Mouse (Mus musculus) hindbrain, embryonic 13.5 days (tissue): ENCODE data around the gene Polr3gl. TPM values are rescaled to one million over a fixed set of nuclear protein-coding genes. Genes with fewer than 3 reads are reported as not detected.

Experiments used
- ATAC-seq: fragments of 200-750 bp; cut with Nextera tagmentation; 2 replicates; pipeline ENCODE4 v1.8.0; 2017; ENCODE audit warnings: moderate TSS enrichment; ENCODE audit not compliant: low FRiP score
- H3K27ac ChIP-seq: fragments of 300-500 bp; sonication (generic); 2 replicates; pipeline ENCODE4 v1.5.1; 2015; ENCODE audit warnings: inconsistent platforms, mild to moderate bottlenecking, moderate library complexity
- H3K27me3 ChIP-seq: fragments of 300-500 bp; sonication (generic); 2 replicates; pipeline ENCODE4 v1.6.1; 2015; ENCODE audit warnings: mild to moderate bottlenecking, inconsistent platforms
- H3K36me3 ChIP-seq: fragments of 300-500 bp; sonication (generic); 2 replicates; pipeline ENCODE4 v1.6.1; 2015; ENCODE audit warnings: mild to moderate bottlenecking, inconsistent platforms
- H3K4me1 ChIP-seq: fragments of 300-500 bp; sonication (generic); replicated peaks from 2 replicates; pipeline ENCODE4 v1.6.1; 2015; ENCODE audit warnings: inconsistent platforms
- H3K4me2 ChIP-seq: fragments of 300-500 bp; sonication (generic); 2 replicates; pipeline ENCODE4 v1.6.1; 2015; ENCODE audit warnings: inconsistent platforms, mild to moderate bottlenecking, moderate library complexity
- H3K4me3 ChIP-seq: fragments of 300-500 bp; sonication (generic); 2 replicates; pipeline ENCODE4 v1.5.1; 2015; ENCODE audit warnings: mild to moderate bottlenecking, inconsistent platforms
- H3K9ac ChIP-seq: fragments of 300-500 bp; sonication (generic); 2 replicates; pipeline ENCODE4 v1.6.1; 2015; ENCODE audit warnings: mild to moderate bottlenecking, inconsistent platforms
- H3K9me3 ChIP-seq: fragments of 300-500 bp; sonication (generic); 2 replicates; pipeline ENCODE4 v1.6.1; 2016; ENCODE audit warnings: inconsistent platforms
- WGBS: fragments of 180-500 bp; shearing (Covaris S2); methylation state at CpG from one replicate; pipeline ENCODE4 v1.1.7; 2015; 5-methylcytosine and 5-hydroxymethylcytosine counted together
- polyA plus RNA-seq: library from polyadenylated mRNA; unstranded; fragments of >200 nt; fragmentation: Nextera tagmentation; extraction: Ambion mirVana; gene quantifications from 2 replicates; pipeline ENCODE4 v1.2.1, GENCODE M21; 2015

Polr3gl gene
- polyA plus RNA-seq, 1 experiment from 2014 or later = 39.3 TPM

- 0% methylated on average over 17 of the region's 17 CpGs for WGBS
- Histone ChIP-seq H3K27me3 (no peaks in the 10 kb centered on the region), H3K27ac (peak overlapping the region; percentile 77), H3K4me1 (peaks cover 63% of the 10 kb centered on the region), H3K36me3 (peaks cover 21% of the 10 kb centered on the region), H3K4me2 (peak overlapping the region; percentile 84), H3K9ac (peak overlapping the region; percentile 78), H3K4me3 (peak overlapping the region; percentile 76), H3K9me3 (no peaks in the 10 kb centered on the region)
- peak; percentile 29 for ATAC-seq
Measured at GRCm38 (mm10) chr3:96558159-96558558, 35.8 kb downstream of the Polr3gl start.

- H3K36me3 ChIP-seq = peaks cover 21% of the 10 kb centered on the region
- WGBS = under 1% methylated on average over 26 of the region's 26 CpGs
- H3K27me3 ChIP-seq = no peaks in the 10 kb centered on the region
- H3K9me3 ChIP-seq = no peaks in the 10 kb centered on the region
- H3K27ac ChIP-seq = peak within 1 kb of the TSS; percentile 84
- H3K4me3 ChIP-seq = peak within 1 kb of the TSS; percentile 76
- H3K4me2 ChIP-seq = peak within 1 kb of the TSS; percentile 84
- H3K4me1 ChIP-seq = peaks cover 63% of the 10 kb centered on the region
- ATAC-seq = peak; percentile 99
- H3K9ac ChIP-seq = peak within 1 kb of the TSS; percentile 78
Measured at GRCm38 (mm10) chr3:96557694-96558093, 36.3 kb downstream of the Polr3gl start, which contains the start of gene Txnip. Gene Txnip, plus strand, starts transcription at chr3:96557957.

DNA sequence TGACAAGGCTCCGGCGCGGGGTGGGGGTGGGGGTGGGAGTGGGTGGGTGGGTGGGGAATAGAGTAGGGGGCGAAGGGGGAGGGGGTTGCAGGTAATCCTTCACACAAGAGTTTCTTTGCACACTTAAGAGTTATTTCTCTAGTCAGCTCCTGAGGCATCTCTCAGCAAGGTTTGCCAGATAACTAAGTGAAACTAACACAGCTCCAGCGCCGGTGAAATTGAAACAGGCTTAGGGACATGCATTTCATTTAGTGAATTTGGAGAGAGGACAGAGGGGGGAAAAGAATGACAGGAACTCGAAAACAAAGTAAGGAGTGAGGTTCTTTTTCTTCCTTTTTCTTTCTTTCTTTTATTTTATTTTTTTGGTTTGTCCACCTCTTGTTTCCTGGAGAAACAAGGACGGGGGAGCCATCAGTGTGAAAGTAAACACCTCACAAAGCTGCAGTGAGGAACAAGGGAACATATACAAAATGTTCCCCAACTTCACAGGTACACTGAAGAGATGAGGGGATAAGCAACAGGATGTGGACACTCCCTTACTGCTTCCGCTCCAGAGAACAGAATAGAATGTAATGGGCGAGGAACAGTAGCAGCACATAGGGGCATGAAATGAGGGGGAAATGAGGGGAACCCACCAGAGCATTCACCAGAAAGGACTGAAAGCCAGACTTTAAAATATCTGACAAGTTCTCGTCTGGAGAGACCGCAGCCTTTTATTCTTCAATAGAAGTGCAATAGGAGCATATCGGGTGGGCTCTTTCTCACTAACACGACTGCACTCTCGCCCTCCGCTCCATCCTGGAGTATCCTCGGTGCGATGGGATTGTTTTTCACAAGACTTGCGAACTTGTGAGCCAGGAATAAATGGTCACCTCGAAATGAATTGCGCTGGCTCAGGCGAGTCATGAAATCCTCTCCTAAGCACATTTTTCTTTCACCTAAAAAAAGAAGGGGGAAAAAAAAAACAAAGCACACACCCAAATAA lies 37.0 kb downstream of the Polr3gl start:
- WGBS = 14% methylated on average over 22 of the region's 22 CpGs
- Histone ChIP-seq H3K4me1 (peaks cover 58% of the 10 kb centered on the region), H3K27ac (peak overlapping the region; percentile 84), H3K9ac (peak overlapping the region; percentile 69), H3K4me2 (peak overlapping the region; percentile 84), H3K36me3 (peaks cover 21% of the 10 kb centered on the region), H3K9me3 (no peaks in the 10 kb centered on the region), H3K4me3 (peak overlapping the region; percentile 76), H3K27me3 (no peaks in the 10 kb centered on the region)
- ATAC-seq = peak; percentile 7; the same call in 1 of the 2 replicates

DNA sequence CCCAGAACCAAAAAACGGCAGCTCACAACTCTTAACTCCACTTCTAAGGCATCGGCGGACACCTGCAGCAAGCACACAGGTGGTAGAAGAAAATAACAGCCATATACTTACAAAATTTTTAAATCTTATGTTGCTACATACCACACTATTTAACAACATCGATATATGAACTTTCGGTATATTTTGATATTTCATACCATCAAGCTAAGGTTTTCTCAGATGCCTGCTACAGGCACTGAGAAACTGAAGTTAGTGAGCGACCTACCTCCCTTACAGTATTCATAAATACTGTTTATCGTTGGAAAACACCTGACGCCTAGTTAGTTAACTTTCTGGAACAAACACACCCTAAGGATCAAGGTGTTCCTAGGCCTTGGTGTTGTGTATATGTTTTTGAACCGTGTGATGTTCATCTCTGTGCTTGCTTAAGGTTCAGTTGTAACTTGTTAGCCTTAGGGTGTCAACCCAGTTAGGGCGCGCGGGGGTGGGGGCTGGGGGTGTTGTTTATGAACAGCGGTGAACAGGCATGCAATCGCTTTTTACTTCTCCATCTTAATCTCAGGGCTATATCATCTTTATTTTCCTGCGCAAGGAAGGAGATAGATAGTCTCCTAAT lies 37.9 kb downstream of the Polr3gl start:
- H3K4me3 ChIP-seq = no peak overlapping the region
- H3K27ac ChIP-seq = peak overlapping the region; percentile 70
- peaks cover 17% of the 10 kb centered on the region for H3K36me3 ChIP-seq
- H3K4me1 ChIP-seq = peaks cover 51% of the 10 kb centered on the region
- no peak overlapping the region for H3K9ac ChIP-seq
- WGBS = 89% methylated on average over 15 of the region's 15 CpGs
- no peaks in the 10 kb centered on the region for H3K9me3 ChIP-seq
- H3K27me3 ChIP-seq = no peaks in the 10 kb centered on the region
- no peak for ATAC-seq
- H3K4me2 ChIP-seq = peak overlapping the region; percentile 84; the same call in 1 of the 2 replicates

GRCm38 (mm10) chr3:96555041-96555596 lies 38.9 kb downstream of the Polr3gl start:
- no peak for ATAC-seq
- Histone ChIP-seq H3K9me3 (no peaks in the 10 kb centered on the region), H3K36me3 (peaks cover 7% of the 10 kb centered on the region), H3K4me2 (no peak overlapping the region), H3K27ac (peak overlapping the region; percentile 70), H3K4me1 (peaks cover 41% of the 10 kb centered on the region), H3K27me3 (no peaks in the 10 kb centered on the region), H3K9ac (no peak overlapping the region), H3K4me3 (no peak overlapping the region)
- 37% methylated on average over 12 of the region's 12 CpGs for WGBS

DNA sequence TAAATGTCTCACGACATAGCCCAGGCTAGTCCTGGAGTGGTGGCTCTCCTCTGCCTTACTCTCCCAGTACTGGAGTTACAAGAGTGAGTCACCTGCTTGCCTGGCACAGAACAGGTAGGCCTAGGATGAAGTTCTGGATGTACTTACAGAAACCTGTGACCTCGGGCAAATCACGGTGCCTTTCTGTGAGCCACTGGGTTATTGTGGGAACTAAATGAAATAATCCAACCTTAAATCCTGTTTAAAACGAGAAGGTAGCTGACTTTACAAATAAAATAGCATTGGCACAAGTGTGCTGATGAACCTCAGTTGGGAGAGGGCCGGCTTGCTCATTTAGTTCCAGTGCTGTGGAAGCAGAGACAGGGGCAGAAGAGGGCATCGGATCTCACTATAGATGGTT lies 39.7 kb downstream of the Polr3gl start:
- no peaks in the 10 kb centered on the region for H3K36me3 ChIP-seq
- no peak overlapping the region for H3K4me3 ChIP-seq
- 87% methylated on average over 6 of the region's 6 CpGs for WGBS
- peaks cover 32% of the 10 kb centered on the region for H3K4me1 ChIP-seq
- H3K27ac ChIP-seq = no peak overlapping the region; the same call in 1 of the 2 replicates
- H3K9me3 ChIP-seq = no peaks in the 10 kb centered on the region
- no peak overlapping the region for H3K4me2 ChIP-seq
- no peaks in the 10 kb centered on the region for H3K27me3 ChIP-seq
- H3K9ac ChIP-seq = no peak overlapping the region
- ATAC-seq = no peak

GRCm38 (mm10) chr3:96553601-96554000 lies 40.4 kb downstream of the Polr3gl start:
- Histone ChIP-seq H3K9me3 (no peaks in the 10 kb centered on the region), H3K27ac (no peak overlapping the region), H3K4me3 (no peak overlapping the region), H3K4me2 (no peak overlapping the region), H3K4me1 (peaks cover 27% of the 10 kb centered on the region), H3K36me3 (no peaks in the 10 kb centered on the region), H3K27me3 (no peaks in the 10 kb centered on the region), H3K9ac (no peak overlapping the region)
- WGBS = 83% methylated on average over 6 of the region's 6 CpGs
- no peak for ATAC-seq

DNA sequence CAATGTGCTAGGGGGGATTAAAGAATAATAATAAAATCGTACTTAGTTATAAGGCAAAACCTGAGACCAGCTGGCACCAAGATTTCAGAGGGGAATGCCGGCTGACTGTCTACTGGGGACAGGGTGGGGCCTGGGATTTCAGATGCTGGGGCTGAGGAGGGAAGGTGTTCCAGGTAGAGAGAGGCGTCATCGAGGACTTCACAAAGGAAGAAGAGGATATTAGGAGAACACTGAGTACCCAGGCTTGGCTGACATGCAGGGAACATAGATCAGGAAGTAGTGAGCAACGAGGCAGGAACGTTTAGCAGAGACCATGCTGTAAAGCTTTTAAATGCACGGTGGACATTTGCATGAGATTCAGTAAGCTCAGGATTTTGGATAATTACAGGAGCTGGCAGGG lies 42.1 kb downstream of the Polr3gl start:
- H3K4me3 ChIP-seq = no peak overlapping the region
- no peaks in the 10 kb centered on the region for H3K36me3 ChIP-seq
- 78% methylated on average over 7 of the region's 7 CpGs for WGBS
- H3K9me3 ChIP-seq = no peaks in the 10 kb centered on the region
- peaks cover 2% of the 10 kb centered on the region; the same call in 1 of the 2 replicates for H3K27me3 ChIP-seq
- H3K9ac ChIP-seq = no peak overlapping the region
- H3K4me1 ChIP-seq = peaks cover 20% of the 10 kb centered on the region
- ATAC-seq = no peak
- no peak overlapping the region for H3K4me2 ChIP-seq
- no peak overlapping the region for H3K27ac ChIP-seq

DNA sequence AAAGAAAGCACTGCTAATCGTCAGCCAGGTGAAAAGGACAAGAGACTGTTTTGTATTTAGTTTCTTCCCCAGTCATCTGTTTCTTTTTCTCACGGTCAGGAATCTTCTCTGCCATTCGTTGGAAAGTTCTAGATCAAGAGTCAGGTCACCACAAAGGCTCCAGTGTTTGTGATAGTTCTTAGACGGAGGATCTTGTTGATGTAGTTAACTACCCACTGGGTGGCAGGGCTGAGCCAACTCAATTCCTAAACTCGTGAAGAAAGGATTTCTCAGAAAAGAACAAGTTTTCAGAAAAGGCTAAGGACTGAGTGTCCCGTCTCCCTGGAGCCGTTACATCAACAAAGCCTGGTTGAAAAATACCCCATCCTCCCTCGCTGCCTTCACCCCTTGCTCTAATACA lies 42.8 kb downstream of the Polr3gl start:
- Histone ChIP-seq H3K4me2 (no peak overlapping the region), H3K9ac (no peak overlapping the region), H3K27ac (no peak overlapping the region), H3K4me1 (peaks cover 13% of the 10 kb centered on the region), H3K4me3 (no peak overlapping the region), H3K27me3 (peaks cover 2% of the 10 kb centered on the region; the same call in 1 of the 2 replicates), H3K36me3 (no peaks in the 10 kb centered on the region), H3K9me3 (no peaks in the 10 kb centered on the region)
- ATAC-seq = no peak
- WGBS = 24% methylated on average over 8 of the region's 8 CpGs

DNA sequence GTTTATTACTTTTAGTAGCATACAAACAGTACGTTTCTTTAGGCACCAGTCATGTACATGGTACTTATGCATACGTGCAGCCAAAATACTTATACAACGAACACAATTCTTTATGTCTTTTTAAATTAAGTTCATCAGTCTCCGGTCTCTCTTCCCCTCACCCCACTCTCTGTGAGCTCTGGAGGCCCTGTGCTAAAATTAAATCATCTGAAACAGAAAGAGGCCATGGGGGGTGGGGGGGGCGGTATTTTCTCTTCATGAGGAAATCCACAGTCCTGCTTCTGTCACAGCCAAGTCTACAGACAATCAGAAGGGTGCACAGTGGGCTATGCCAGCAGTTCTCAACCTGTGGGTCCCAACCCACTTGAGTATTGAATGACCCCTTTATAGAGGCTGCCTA lies 44.6 kb downstream of the Polr3gl start:
- no peak for ATAC-seq
- WGBS = 85% methylated on average over 5 of the region's 5 CpGs
- no peaks in the 10 kb centered on the region for H3K36me3 ChIP-seq
- H3K27me3 ChIP-seq = peaks cover 5% of the 10 kb centered on the region; the same call in 1 of the 2 replicates
- H3K4me3 ChIP-seq = no peak overlapping the region
- H3K4me1 ChIP-seq = no peaks in the 10 kb centered on the region
- no peak overlapping the region for H3K27ac ChIP-seq
- H3K9ac ChIP-seq = no peak overlapping the region
- H3K4me2 ChIP-seq = no peak overlapping the region
- H3K9me3 ChIP-seq = no peaks in the 10 kb centered on the region

DNA sequence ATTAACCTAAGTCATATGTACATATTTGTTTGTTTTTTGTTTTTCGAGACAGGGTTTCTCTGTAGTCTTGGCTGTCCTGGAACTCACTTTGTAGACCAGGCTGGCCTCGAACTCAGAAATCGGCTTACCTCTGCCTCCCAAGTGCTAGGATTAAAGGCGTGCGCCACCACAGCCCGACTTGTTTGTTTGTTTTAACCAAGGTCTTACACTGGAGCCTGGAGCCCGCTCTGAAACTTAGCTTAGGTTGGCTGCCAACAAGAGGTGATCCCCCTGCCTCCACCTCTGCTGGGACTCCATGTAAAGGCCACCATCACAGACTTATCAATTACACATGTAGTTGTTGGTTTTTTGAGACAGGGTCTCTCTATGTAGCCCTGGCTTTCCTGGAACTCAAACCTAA lies 45.2 kb downstream of the Polr3gl start:
- H3K36me3 ChIP-seq = no peaks in the 10 kb centered on the region
- no peak overlapping the region for H3K9ac ChIP-seq
- H3K9me3 ChIP-seq = no peaks in the 10 kb centered on the region
- 84% methylated on average over 7 of the region's 7 CpGs for WGBS
- H3K4me3 ChIP-seq = no peak overlapping the region
- H3K27ac ChIP-seq = no peak overlapping the region
- no peaks in the 10 kb centered on the region for H3K4me1 ChIP-seq
- no peak for ATAC-seq
- H3K4me2 ChIP-seq = no peak overlapping the region
- peaks cover 8% of the 10 kb centered on the region; the same call in 1 of the 2 replicates for H3K27me3 ChIP-seq

- H3K9ac ChIP-seq = 0 out of 2 replicates have a peak overlapping the region, but pooled peaks have one; percentile 39
Measured at GRCm38 (mm10) chr3:96547389-96547960, 46.5 kb downstream of the Polr3gl start.

More at GRCm38 (mm10) chr3:96547389-96547960, 46.5 kb downstream of the Polr3gl start:
- Histone ChIP-seq H3K27me3 (peaks cover 16% of the 10 kb centered on the region; the same call in 1 of the 2 replicates), H3K9me3 (no peaks in the 10 kb centered on the region), H3K27ac (no peak overlapping the region), H3K4me1 (no peaks in the 10 kb centered on the region), H3K4me3 (no peak overlapping the region), H3K4me2 (peak overlapping the region; percentile 30), H3K36me3 (no peaks in the 10 kb centered on the region)
- 11% methylated on average over 14 of the region's 14 CpGs for WGBS
- ATAC-seq = no peak
